Comparison of ENCODE assay signal across 20 mouse cellular contexts in the genomic region with DNA sequence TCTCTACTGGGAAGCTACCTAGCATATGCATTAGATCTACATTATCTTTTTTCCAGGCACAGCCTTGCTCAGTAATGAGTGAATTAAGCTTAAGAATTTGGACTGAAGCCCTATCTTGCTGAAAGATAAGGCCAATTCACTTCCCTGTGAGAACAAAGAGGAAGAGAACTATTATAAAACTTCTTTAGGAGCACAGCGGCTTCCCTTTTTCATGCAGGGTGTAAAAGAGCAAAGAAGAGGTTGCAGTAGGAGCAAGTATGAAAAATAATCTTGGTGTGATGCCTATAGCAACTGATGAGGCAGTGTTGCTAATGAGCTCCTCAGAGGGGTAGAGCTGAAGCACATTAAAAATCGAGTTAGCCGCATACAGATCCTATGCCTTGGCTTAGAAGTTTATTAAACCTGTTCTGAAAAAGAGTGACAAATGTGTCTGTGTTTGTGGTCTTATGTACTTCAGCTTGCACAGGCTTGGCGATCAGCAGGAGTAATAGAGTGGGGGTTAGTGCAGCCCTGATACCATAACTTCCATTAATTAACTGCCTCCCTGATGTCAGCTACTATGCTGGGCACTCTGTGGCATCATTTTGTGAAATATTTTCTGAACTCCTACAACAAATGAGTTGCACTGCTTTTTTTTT.
DNase-seq lines count a peak whose midpoint lies in the region; ATAC-seq and TF ChIP-seq lines count a peak whose summit lies in the region.
"Had no signal": no experiment of that assay in that cellular context is flagged by ENCODE, and none has a peak within 500 bp of the region (broad histone marks: within the 10 kb centered on the region; RNA-seq: fewer than 3 reads in every experiment).

No protein-coding gene starts in this region.

- 56% methylated on average over 4 of the region's 4 CpGs for WGBS in hindbrain, embryonic 15.5 days
- 87% methylated on average over 4 of the region's 4 CpGs for WGBS in hindbrain, embryonic 10.5 days
- WGBS in hindbrain, embryonic 16.5 days: 66% methylated on average over 4 of the region's 4 CpGs
- WGBS in midbrain, postnatal 0 days: 41% methylated on average over 4 of the region's 4 CpGs

- ATAC-seq in hindbrain, embryonic 15.5 days (ENCODE audit: low FRiP score, low read depth): peak; percentile 82
- ATAC-seq in hindbrain, embryonic 16.5 days: peak; percentile 76
- 0 out of 2 replicates have a peak, but pooled peaks have one; percentile 31 for ATAC-seq in midbrain, postnatal 0 days (ENCODE audit: low FRiP score)
- ATAC-seq: activated CD4-positive, CD25-positive, alpha-beta regulatory T cell, adult 4 months; Patski had no signal

- no peak overlapping the region for H3K4me3 ChIP-seq in hindbrain, embryonic 15.5 days
- H3K4me3 ChIP-seq in hindbrain, embryonic 10.5 days: no peak overlapping the region
- no peak overlapping the region for H3K4me3 ChIP-seq in hindbrain, embryonic 16.5 days (ENCODE audit: low read length)
- no peak overlapping the region for H3K4me3 ChIP-seq in midbrain, postnatal 0 days (ENCODE audit: low read depth, low read length)
- H3K4me3 ChIP-seq: limb, embryonic 13.5 days had no signal

- H3K27ac ChIP-seq in hindbrain, embryonic 15.5 days (replicated peaks): peak overlapping the region; percentile 17; the same call in 1 of the 2 replicates
- H3K27ac ChIP-seq in hindbrain, embryonic 10.5 days: no peak overlapping the region
- no peak overlapping the region; the same call in 1 of the 2 replicates for H3K27ac ChIP-seq in hindbrain, embryonic 16.5 days (ENCODE audit: low read depth, low read length)
- H3K27ac ChIP-seq in midbrain, postnatal 0 days (ENCODE audit: low read depth, low read length): no peak overlapping the region
- H3K27ac ChIP-seq: limb, embryonic 13.5 days; liver, embryonic 14.5 days had no signal

- no peak for TF ChIP-seq CTCF in brain, embryonic 14.5 days (IDR thresholded peaks at IDR 0.05; ENCODE audit: borderline replicate concordance, extremely low read depth, insufficient read depth, insufficient read length)
- TF ChIP-seq CTCF in midbrain, postnatal 0 days (IDR thresholded peaks at IDR 0.05): no peak

- H3K9me3 ChIP-seq in hindbrain, embryonic 15.5 days: no peaks in the 10 kb centered on the region
- no peaks in the 10 kb centered on the region for H3K9me3 ChIP-seq in hindbrain, embryonic 10.5 days
- no peaks in the 10 kb centered on the region for H3K9me3 ChIP-seq in hindbrain, embryonic 16.5 days (ENCODE audit: control insufficient read depth, low read length)
- H3K9me3 ChIP-seq in midbrain, postnatal 0 days (ENCODE audit: low read length): no peaks in the 10 kb centered on the region
- H3K9me3 ChIP-seq: limb, embryonic 13.5 days had no signal

- no peaks in the 10 kb centered on the region for H3K27me3 ChIP-seq in hindbrain, embryonic 15.5 days
- H3K27me3 ChIP-seq in hindbrain, embryonic 10.5 days (ENCODE audit: insufficient read depth, poor library complexity, severe bottlenecking): no peaks in the 10 kb centered on the region
- no peaks in the 10 kb centered on the region for H3K27me3 ChIP-seq in hindbrain, embryonic 16.5 days (replicated peaks; ENCODE audit: control insufficient read depth, insufficient read depth, low read length)
- H3K27me3 ChIP-seq in midbrain, postnatal 0 days (ENCODE audit: insufficient read depth, low read length): no peaks in the 10 kb centered on the region
- H3K27me3 ChIP-seq: limb, embryonic 13.5 days; Patski had no signal

- no peak overlapping the region for H3K9ac ChIP-seq in hindbrain, embryonic 15.5 days
- no peak overlapping the region for H3K9ac ChIP-seq in hindbrain, embryonic 16.5 days (ENCODE audit: low read depth, low read length)
- H3K9ac ChIP-seq in midbrain, postnatal 0 days (replicated peaks; ENCODE audit: low read length, poor library complexity, severe bottlenecking): no peak overlapping the region
- H3K9ac ChIP-seq: limb, embryonic 13.5 days; liver, embryonic 14.5 days had no signal

- H3K4me1 ChIP-seq in hindbrain, embryonic 15.5 days (replicated peaks): no peaks in the 10 kb centered on the region
- no peaks in the 10 kb centered on the region for H3K4me1 ChIP-seq in hindbrain, embryonic 10.5 days (replicated peaks)
- H3K4me1 ChIP-seq in hindbrain, embryonic 16.5 days (ENCODE audit: control insufficient read depth, insufficient read depth, low read depth, low read length): peaks cover 3% of the 10 kb centered on the region; the same call in 1 of the 2 replicates
- H3K4me1 ChIP-seq in midbrain, postnatal 0 days (ENCODE audit: insufficient read depth, low read length): no peaks in the 10 kb centered on the region
- H3K4me1 ChIP-seq: limb, embryonic 13.5 days had no signal

- DNase-seq in hindbrain, embryonic 10.5 days (ENCODE audit: low spot score): no peak
- DNase-seq in brain, embryonic 14.5 days (ENCODE audit: low read depth): peak; percentile 70
- peak; percentile 22 for DNase-seq in midbrain, postnatal 0 days (ENCODE audit: low spot score)
- no peak for DNase-seq in layer of hippocampus, adult 9-11 months
- no peak for DNase-seq in frontal cortex, postnatal 25 days (ENCODE audit: low spot score in 2 of 2)
- DNase-seq: adrenal gland, postnatal 36 days; B cell, adult 2 months; cerebellum, adult 11 months; cerebellum, postnatal 14 days; gastrocnemius, postnatal 10 days; kidney, adult 9 months; kidney, postnatal 36 days; right cerebral cortex, adult 18-20 months; thymus, postnatal 25 days had no signal

- no peak overlapping the region for H3K4me2 ChIP-seq in hindbrain, embryonic 15.5 days
- no peak overlapping the region for H3K4me2 ChIP-seq in hindbrain, embryonic 16.5 days (ENCODE audit: low read length)
- H3K4me2 ChIP-seq in midbrain, postnatal 0 days (ENCODE audit: low read depth, low read length, poor library complexity, severe bottlenecking): no peak overlapping the region
- H3K4me2 ChIP-seq: limb, embryonic 13.5 days had no signal

- no peak for TF ChIP-seq POLR2A in brain, embryonic 14.5 days (IDR thresholded peaks at IDR 0.05; ENCODE audit: borderline replicate concordance, extremely low read depth, insufficient read depth, insufficient read length, poor library complexity, severe bottlenecking)

- no peaks in the 10 kb centered on the region for H3K36me3 ChIP-seq in hindbrain, embryonic 15.5 days
- H3K36me3 ChIP-seq in hindbrain, embryonic 10.5 days: no peaks in the 10 kb centered on the region
- H3K36me3 ChIP-seq in hindbrain, embryonic 16.5 days (ENCODE audit: control insufficient read depth, insufficient read depth, low read length): no peaks in the 10 kb centered on the region
- H3K36me3 ChIP-seq in midbrain, postnatal 0 days (ENCODE audit: insufficient read depth, low read length): no peaks in the 10 kb centered on the region
- H3K36me3 ChIP-seq: limb, embryonic 13.5 days had no signal

Comparison
In these comparisons a context has a peak if more than half of its experiments do, and no peak if none do; other contexts are left out.
1. ATAC-seq: peak in every context shown above with its lines; median percentile 82 in hindbrain, embryonic 15.5 days; 76 in hindbrain, embryonic 16.5 days; 31 in midbrain, postnatal 0 days.
2. DNase-seq: peak in brain, embryonic 14.5 days (single experiment) and midbrain, postnatal 0 days (single experiment); none in hindbrain, embryonic 10.5 days (single experiment), layer of hippocampus, adult 9-11 months (single experiment) and frontal cortex, postnatal 25 days (0 of 2).